Mouse (Mus musculus) gastrocnemius, adult 18-20 months (tissue): ENCODE results near the gene Vopp1. TPM values are rescaled to one million over a fixed set of nuclear protein-coding genes. Genes with fewer than 3 reads are reported as not detected.

ENCODE experiments used
- DNase-seq: peaks from one replicate; pipeline ENCODE4 v3.0.0; 2021; ENCODE audit warnings: low spot score
- total RNA-seq, 2 experiments: library from RNA; stranded (reverse); gene quantifications; 2 replicates each; pipeline ENCODE4 v1.2.3; 2021

The Vopp1 gene
- total RNA-seq, 2 experiments from 2014 or later, result 4.5 to 4.7 TPM

GRCm38 (mm10) chr6:57703703-57704102 is 121.3 kb downstream of the Vopp1 start:
- DNase-seq, result no peak

- DNase-seq, result peak; percentile 95
These were observed 122.0 kb downstream of the Vopp1 start for GRCm38 (mm10) chr6:57702743-57703499.

DNA sequence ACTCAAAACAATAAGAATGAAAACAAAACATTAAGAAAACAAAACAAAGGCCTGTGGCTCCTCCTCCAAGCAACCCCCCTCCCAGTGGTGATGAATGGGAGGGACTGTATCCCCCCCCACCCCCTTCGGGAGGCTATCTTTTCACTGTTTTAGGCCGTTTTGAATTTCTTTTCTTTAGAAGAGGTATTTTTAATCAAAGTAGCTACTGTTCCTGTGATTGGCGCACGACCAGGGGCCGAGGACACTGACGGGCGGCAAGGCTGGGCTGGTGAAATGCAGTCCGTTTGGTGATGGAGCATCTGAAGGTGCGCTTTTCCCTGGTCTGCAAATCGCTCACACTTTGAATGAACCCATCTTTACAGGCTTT is 122.6 kb downstream of the Vopp1 start, which contains the start of gene Lancl2:
Gene Lancl2 (plus strand): TSS at position 165 of the 367 bp plus-strand sequence.
- DNase-seq, result peak; percentile 22

- no peak for DNase-seq
These were observed 123.3 kb downstream of the Vopp1 start for GRCm38 (mm10) chr6:57701686-57702085.

- no peak for DNase-seq
These were observed 131.8 kb downstream of the Vopp1 start for GRCm38 (mm10) chr6:57693116-57693515.

DNA sequence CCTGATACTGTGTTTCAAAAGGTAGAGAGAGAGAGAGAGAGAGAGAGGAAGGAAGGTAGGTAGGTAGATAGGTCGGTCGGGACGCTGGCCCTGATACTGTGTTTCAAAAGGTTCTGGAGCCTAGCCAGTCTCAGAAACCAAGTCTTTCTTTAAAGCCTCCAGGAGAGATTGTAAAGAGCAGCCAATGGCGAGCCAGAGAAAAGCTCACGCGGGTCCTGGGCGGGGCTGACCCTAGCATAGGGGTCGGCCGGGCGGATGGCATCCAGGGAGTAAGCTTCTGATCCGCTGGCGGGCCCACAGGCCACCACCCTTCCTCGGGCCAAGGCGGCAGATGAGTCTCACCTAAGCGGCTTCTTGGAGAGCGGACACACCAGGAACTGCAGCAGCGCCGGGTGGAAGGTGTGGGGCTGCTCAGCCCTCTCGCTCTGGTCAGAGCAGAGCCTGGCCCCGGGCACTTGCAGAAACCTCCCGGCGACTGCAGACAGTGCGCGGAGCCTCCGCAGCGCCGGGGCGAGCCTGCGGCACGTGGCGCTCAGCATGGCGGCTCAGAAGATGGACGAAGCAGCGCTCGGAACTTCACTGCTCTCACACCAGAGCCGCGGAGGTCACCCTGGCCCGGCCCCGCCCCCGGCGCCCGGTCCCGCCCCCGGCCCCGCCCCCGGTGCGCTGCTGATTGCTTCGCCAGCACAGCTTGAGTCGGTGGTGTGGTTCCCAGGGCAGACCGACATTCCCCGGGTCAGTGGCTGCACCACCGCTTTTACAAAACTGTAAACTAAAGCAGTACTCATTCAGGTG is 133.3 kb downstream of the Vopp1 start, which contains the start of gene Pyurf:
Gene Pyurf (minus strand): TSS at position 612 of the 795 bp plus-strand sequence.
- peak; percentile 88 for DNase-seq

- no peak for DNase-seq
These were observed 140.8 kb downstream of the Vopp1 start for GRCm38 (mm10) chr6:57684156-57684555.

Other genes with a start within 250 kb of the Vopp1 start
- gene Herc6, start 244.2 kb downstream of the Vopp1 start, total RNA-seq, result 1 to 10 TPM in 1 of 2 experiments, under 1 TPM in 1; 0.34 to 1.2 TPM
- 10 to 100 TPM; 11.3 to 11.6 TPM for gene Pyurf, start 133.1 kb downstream of the Vopp1 start, total RNA-seq
- gene Lancl2, start 122.6 kb downstream of the Vopp1 start, total RNA-seq, result 10 to 100 TPM in 1 of 2 experiments, 1 to 10 TPM in 1; 9.9 to 10.6 TPM
- not detected for gene Vmn1r21, start 25.2 kb upstream of the Vopp1 start, total RNA-seq
- not detected for gene Vmn1r22, start 82.9 kb upstream of the Vopp1 start, total RNA-seq
- not detected for gene Vmn1r23, start 101.7 kb upstream of the Vopp1 start, total RNA-seq
- gene Vmn1r24, start 136.3 kb upstream of the Vopp1 start, total RNA-seq, result not detected
- gene Vmn1r25, start 155.7 kb upstream of the Vopp1 start, total RNA-seq, result not detected
- not detected for gene Vmn1r26, start 190.0 kb upstream of the Vopp1 start, total RNA-seq